28 mouse cellular contexts compared by ENCODE assay signal in genomic region chr2:131464147-131464546, GRCm38 (mm10).
"Had no signal": no experiment of that assay in that cellular context is flagged by ENCODE, and none has a peak within 500 bp of the region (broad histone marks: within the 10 kb centered on the region; RNA-seq: fewer than 3 reads in every experiment).

No protein-coding gene starts in this region.

- H3K27me3 ChIP-seq: embryonic facial prominence, embryonic 12.5 days; embryonic facial prominence, embryonic 13.5 days; embryonic facial prominence, embryonic 15.5 days; forebrain, embryonic 12.5 days; forebrain, embryonic 13.5 days; forebrain, embryonic 15.5 days had no signal

- DNase-seq: cerebellum, adult 2 months; cerebellum, adult 8-10 months; cerebellum, adult 9-10 months; cerebellum, adult 9-11 months; cerebellum, postnatal 10 days; cerebellum, postnatal 14 days; cerebellum, postnatal 25 days; cerebellum, postnatal 36 days; embryo, embryonic 11 days; forebrain, postnatal 0 days; gastrocnemius, adult 2 months; gastrocnemius, postnatal 10 days; gastrocnemius, postnatal 14 days; gastrocnemius, postnatal 25 days; gastrocnemius, postnatal 36 days; heart, adult 18-20 months; heart, adult 2 months had no signal

- H3K27ac ChIP-seq: embryonic facial prominence, embryonic 10.5 days; embryonic facial prominence, embryonic 12.5 days; embryonic facial prominence, embryonic 13.5 days; embryonic facial prominence, embryonic 15.5 days; forebrain, embryonic 10.5 days; forebrain, embryonic 12.5 days; forebrain, embryonic 13.5 days; forebrain, embryonic 15.5 days; gastrocnemius, adult 2 months; heart, adult 2 months had no signal

- H3K9me3 ChIP-seq: embryonic facial prominence, embryonic 10.5 days; embryonic facial prominence, embryonic 12.5 days; embryonic facial prominence, embryonic 13.5 days; forebrain, embryonic 13.5 days; forebrain, embryonic 15.5 days had no signal

- H3K4me1 ChIP-seq: embryonic facial prominence, embryonic 10.5 days; embryonic facial prominence, embryonic 12.5 days; embryonic facial prominence, embryonic 13.5 days; embryonic facial prominence, embryonic 15.5 days; forebrain, embryonic 10.5 days; forebrain, embryonic 12.5 days; forebrain, embryonic 13.5 days; forebrain, embryonic 15.5 days had no signal

- H3K4me2 ChIP-seq: embryonic facial prominence, embryonic 12.5 days; embryonic facial prominence, embryonic 13.5 days; embryonic facial prominence, embryonic 15.5 days; forebrain, embryonic 12.5 days; forebrain, embryonic 13.5 days; forebrain, embryonic 15.5 days had no signal

- ATAC-seq: forebrain, embryonic 13.5 days; forebrain, embryonic 14.5 days; forebrain, embryonic 15.5 days; forebrain, embryonic 16.5 days; forebrain, postnatal 0 days had no signal

- H3K4me3 ChIP-seq: embryonic facial prominence, embryonic 10.5 days; embryonic facial prominence, embryonic 12.5 days; embryonic facial prominence, embryonic 13.5 days; embryonic facial prominence, embryonic 15.5 days; erythroblast, embryonic 14.5 days; forebrain, embryonic 10.5 days; forebrain, embryonic 12.5 days; forebrain, embryonic 13.5 days; forebrain, embryonic 15.5 days; gastrocnemius, adult 2 months; heart, adult 2 months had no signal

- H3K9ac ChIP-seq: embryonic facial prominence, embryonic 12.5 days; embryonic facial prominence, embryonic 13.5 days; embryonic facial prominence, embryonic 15.5 days; forebrain, embryonic 12.5 days; forebrain, embryonic 13.5 days; forebrain, embryonic 15.5 days; forebrain, postnatal 0 days had no signal

- H3K36me3 ChIP-seq: embryonic facial prominence, embryonic 10.5 days; embryonic facial prominence, embryonic 12.5 days; embryonic facial prominence, embryonic 13.5 days; embryonic facial prominence, embryonic 15.5 days; forebrain, embryonic 10.5 days; forebrain, embryonic 12.5 days; forebrain, embryonic 15.5 days had no signal
